Mouse (Mus musculus): Measurements from ENCODE around the gene Ly6g6c.
A peak's percentile ranks its signal among the peaks of the same experiment; 100 is the strongest.

Ly6g6c gene

GRCm38 (mm10) chr17:35064951-35065947 is at the start of gene Ly6g6c:
TSS of gene Ly6g6c (plus strand) at chr17:35065388.
- peak; percentile 45 for DNase-seq (ENCODE audit: low read depth, low spot score)

- no peak for DNase-seq (ENCODE audit: low read depth, low spot score)
Observed at GRCm38 (mm10) chr17:35016376-35016775, 48.8 kb upstream of the Ly6g6c start, which contains the start of gene Vwa7. TSS of gene Vwa7 (plus strand) at chr17:35016579.

GRCm38 (mm10) chr17:35016791-35017705 is 48.1 kb upstream of the Ly6g6c start:
- DNase-seq (ENCODE audit: low read depth, low spot score), result peak; percentile 30

GRCm38 (mm10) chr17:35017706-35018030 is 47.5 kb upstream of the Ly6g6c start:
- no peak for DNase-seq (ENCODE audit: low read depth, low spot score)

GRCm38 (mm10) chr17:35018171-35018570 is 47.0 kb upstream of the Ly6g6c start:
- DNase-seq (ENCODE audit: low read depth, low spot score), result no peak

GRCm38 (mm10) chr17:35019894-35020293 is 45.3 kb upstream of the Ly6g6c start:
- no peak for DNase-seq (ENCODE audit: low read depth, low spot score)

- DNase-seq (ENCODE audit: low read depth, low spot score), result no peak
Observed at GRCm38 (mm10) chr17:35020551-35020950, 44.6 kb upstream of the Ly6g6c start.

GRCm38 (mm10) chr17:35021163-35021808 is 43.9 kb upstream of the Ly6g6c start:
- peak; percentile 81 for DNase-seq (ENCODE audit: low read depth, low spot score)

GRCm38 (mm10) chr17:35021842-35022477 is 43.2 kb upstream of the Ly6g6c start:
- no peak for DNase-seq (ENCODE audit: low read depth, low spot score)

- no peak for DNase-seq (ENCODE audit: low read depth, low spot score)
Observed at GRCm38 (mm10) chr17:35022541-35023060, 42.6 kb upstream of the Ly6g6c start.

GRCm38 (mm10) chr17:35023221-35023620 is 42.0 kb upstream of the Ly6g6c start:
- DNase-seq (ENCODE audit: low read depth, low spot score), result no peak

- no peak for DNase-seq (ENCODE audit: low read depth, low spot score)
Observed at GRCm38 (mm10) chr17:35023756-35024155, 41.4 kb upstream of the Ly6g6c start.

GRCm38 (mm10) chr17:35024261-35024660 is 40.9 kb upstream of the Ly6g6c start:
- no peak for DNase-seq (ENCODE audit: low read depth, low spot score)

- DNase-seq (ENCODE audit: low read depth, low spot score), result no peak
Observed at GRCm38 (mm10) chr17:35024691-35025488, 40.3 kb upstream of the Ly6g6c start.

- DNase-seq (ENCODE audit: low read depth, low spot score), result no peak
Observed at GRCm38 (mm10) chr17:35026206-35026605, 39.0 kb upstream of the Ly6g6c start.

GRCm38 (mm10) chr17:35027277-35028068 is 37.7 kb upstream of the Ly6g6c start, which contains the start of gene Sapcd1:
TSS of gene Sapcd1 (minus strand) at chr17:35028016.
- no peak for DNase-seq (ENCODE audit: low read depth, low spot score)

GRCm38 (mm10) chr17:35028315-35028714 is 36.9 kb upstream of the Ly6g6c start:
- DNase-seq (ENCODE audit: low read depth, low spot score), result no peak

GRCm38 (mm10) chr17:35029691-35030532 is 35.3 kb upstream of the Ly6g6c start:
- peak; percentile 33 for DNase-seq (ENCODE audit: low read depth, low spot score)

Measured in CD4-positive helper T cell, adult 2 months (primary cell).